Mouse (Mus musculus): ENCODE measurements around the gene Col4a4. TPM values are rescaled to one million over a fixed set of nuclear protein-coding genes. Genes with fewer than 3 reads are reported as not detected.

Col4a4 gene
- total RNA-seq, 2 experiments from 2014 or later: 0.61 to 1.00 TPM

DNA sequence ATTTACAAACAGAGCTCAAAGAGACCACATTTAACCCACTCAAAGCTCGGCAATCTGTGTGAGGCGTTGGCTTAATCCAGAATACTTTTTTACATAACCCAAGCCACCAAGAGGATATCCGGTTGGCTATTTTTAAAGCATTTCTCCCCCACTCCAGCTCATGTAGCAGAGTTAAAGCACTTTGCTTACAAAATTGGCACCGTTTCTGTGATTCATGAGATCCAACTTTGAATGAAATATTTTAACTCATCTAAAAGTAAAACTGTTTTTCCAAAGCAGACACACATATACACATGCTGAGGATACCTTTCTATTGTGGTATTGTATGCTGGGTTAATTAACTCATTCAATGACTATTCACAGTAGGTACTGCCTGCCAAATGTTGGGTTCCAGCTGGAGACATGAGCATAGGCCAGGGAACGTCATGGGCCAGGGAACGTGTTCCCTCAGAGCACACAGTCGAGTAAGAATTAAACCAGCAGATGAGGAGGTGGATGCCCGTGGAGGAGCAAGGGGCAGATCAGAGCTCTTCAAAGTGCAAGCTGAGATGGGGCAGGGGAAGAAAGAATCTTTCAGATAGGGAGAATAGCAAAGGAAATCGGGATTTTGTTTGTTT, 22.1 kb upstream of the Col4a4 start:
- peak in 1 of 2 experiments; percentile 13 for DNase-seq (ENCODE audit: low spot score in 2 of 2)
- no peak overlapping the region for H3K4me3 ChIP-seq
- no peak for TF ChIP-seq CTCF (conservative IDR thresholded peaks at IDR 0.05)
- H3K27ac ChIP-seq: no peak overlapping the region

DNA sequence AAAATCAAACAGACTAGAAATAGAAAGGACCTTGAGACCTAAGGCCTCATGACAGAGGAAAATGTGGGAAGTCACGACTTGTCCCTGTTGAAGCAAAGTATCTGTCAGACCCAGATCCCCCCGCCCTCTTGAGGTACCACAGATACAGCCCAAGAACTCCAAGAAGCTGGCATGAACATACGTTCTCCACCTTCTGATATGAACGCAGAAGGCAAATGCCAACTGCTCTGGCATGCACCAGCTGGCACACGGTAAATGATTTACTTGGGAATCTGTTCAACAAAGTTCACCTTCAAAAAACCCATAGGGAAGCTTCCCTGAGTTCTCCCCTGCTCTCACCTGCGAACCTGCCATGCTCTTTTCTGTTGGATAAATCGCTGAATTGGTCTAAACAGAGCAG, 19.2 kb upstream of the Col4a4 start:
- no peak for DNase-seq (ENCODE audit: low spot score in 2 of 2)
- Histone ChIP-seq H3K4me3 (no peak overlapping the region), H3K27ac (no peak overlapping the region)
- TF ChIP-seq CTCF (conservative IDR thresholded peaks at IDR 0.05): no peak

DNA sequence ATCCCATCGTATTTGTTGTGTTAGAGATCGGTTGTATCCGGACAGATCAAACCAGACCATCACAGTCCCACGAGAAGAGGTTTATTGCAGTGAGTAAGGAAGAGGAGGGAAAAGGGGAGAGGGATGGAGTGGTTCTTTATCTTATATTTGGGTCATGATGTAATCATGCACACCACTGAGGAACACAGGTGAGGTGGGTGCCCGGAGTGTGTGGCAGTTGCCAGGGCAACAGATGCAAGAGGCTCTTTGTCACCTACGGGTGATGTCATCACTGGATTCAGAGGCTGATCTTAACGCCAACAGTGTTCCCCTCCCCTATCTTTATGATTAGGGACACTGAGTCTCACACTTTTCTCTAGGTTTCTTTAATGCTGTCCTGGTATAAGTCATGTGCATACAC, 18.7 kb upstream of the Col4a4 start:
- DNase-seq (ENCODE audit: low spot score in 2 of 2): no peak
- no peak overlapping the region for H3K4me3 ChIP-seq
- TF ChIP-seq CTCF (conservative IDR thresholded peaks at IDR 0.05): no peak
- H3K27ac ChIP-seq: no peak overlapping the region

DNA sequence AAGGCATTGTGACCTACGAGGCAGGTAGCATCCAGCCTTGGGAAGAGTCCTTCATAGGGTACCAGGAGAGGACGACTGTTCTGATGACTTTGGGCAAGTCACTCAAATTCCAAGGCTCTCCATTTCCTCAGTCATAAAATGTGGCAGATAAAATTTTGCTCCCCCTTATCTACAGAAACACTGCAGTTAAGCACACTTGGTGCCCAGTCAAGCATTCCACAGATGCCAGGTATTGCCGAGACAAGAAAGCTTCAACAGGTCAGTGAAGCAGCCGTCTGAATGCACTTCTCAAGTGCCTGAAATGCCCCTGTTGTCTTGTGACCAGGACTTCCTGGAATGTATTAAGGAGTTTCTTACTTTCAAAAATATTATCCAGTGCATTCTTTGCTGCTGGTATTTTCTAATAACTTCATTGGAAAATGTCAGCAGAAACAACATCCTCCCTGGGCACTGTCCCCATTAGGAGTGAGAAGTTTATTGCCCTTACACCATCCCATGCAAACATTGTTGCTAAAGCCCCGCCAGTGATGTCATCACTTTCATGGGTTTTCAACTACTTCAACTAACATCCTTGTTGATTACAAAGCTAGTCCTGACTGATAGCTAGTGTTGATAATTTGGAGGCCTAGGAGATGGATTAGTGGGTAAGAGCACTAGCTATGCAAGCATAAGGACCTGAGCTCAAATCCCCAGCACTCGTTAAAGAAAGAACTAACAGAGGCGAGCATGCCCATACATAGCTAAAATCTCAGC, 16.7 kb upstream of the Col4a4 start:
- no peak for DNase-seq (ENCODE audit: low spot score in 2 of 2)
- no peak for TF ChIP-seq CTCF (conservative IDR thresholded peaks at IDR 0.05)
- no peak overlapping the region for H3K4me3 ChIP-seq
- H3K27ac ChIP-seq: no peak overlapping the region

DNA sequence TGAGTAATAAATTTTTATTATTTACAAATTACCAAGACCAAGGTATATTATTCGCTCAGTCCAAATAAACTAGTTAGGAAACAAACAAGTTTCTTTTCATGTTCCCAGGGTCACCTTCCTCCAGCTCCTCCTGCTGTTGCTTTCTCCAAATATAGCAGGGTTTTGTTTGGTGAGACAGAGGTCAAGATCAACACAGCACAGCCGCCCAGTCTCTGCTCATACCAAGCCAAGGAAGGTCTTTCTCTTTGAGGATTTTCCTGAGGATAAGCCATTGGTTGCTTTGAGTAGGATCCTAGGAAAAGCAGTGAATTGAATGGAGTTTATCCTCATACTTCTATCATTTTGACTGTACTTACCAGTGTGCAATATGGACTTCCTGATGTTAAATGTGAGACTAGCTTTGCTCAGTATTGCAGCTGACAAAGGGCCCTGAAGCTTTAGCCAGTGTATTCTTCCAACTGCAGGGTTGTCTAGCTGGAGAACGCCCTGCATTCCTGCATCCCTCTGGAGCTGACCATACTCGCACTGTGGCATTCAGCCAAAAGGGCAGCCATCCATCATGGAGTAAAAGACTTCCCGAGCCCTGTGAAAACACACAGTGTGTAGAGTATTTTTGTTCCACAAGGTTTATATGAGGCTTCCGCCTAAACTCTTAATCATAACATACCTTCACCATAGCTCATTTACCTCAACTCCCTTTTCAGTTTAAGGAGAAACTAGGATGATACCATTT, 10.4 kb upstream of the Col4a4 start:
- DNase-seq (ENCODE audit: low spot score in 2 of 2): no peak
- no peak overlapping the region for H3K27ac ChIP-seq
- no peak overlapping the region for H3K4me3 ChIP-seq
- TF ChIP-seq CTCF (conservative IDR thresholded peaks at IDR 0.05): no peak

DNA sequence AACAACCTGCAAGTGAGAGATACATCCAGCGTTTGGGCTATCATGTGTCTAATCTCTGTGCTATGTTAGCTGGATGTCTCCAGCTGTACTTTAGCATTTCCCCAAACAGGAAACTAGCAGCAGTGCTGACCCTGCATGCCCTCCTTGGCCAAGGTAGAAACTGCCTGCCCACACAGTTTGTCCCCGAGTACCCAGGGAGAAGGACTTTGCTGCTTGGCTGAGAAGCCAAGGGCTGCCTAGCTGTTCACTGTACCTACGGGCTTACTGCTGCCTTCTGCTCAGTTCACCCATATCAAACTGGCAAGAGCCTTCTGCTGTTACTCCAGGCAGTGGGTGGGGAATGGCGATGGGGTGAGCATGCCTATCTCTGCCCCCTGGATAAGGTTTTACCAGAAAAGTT, 3.6 kb upstream of the Col4a4 start:
- no peak for TF ChIP-seq CTCF (conservative IDR thresholded peaks at IDR 0.05)
- H3K27ac ChIP-seq: no peak overlapping the region
- no peak for DNase-seq (ENCODE audit: low spot score in 2 of 2)
- H3K4me3 ChIP-seq: no peak overlapping the region

DNA sequence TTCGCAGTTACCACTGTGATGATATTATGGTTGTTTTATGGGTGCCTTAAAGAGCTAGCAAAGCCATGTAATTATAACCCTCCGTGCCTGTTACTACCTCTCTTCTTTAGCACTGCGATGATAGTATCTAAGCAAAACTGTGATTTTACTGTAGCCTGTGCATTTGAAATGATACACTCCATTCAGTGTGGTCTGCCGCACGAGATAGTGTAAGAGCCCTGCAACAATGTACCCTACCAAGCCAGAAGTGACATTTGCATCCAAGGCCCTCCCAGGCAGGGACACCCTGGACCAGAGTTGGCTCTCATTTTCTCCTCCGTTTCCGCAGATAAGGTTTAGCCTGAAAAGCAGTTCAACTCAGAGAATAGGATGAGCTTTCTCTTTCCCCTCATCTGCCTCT, 668 bp downstream of the Col4a4 start:
- no peak for TF ChIP-seq CTCF (conservative IDR thresholded peaks at IDR 0.05)
- Histone ChIP-seq H3K4me3 (no peak overlapping the region), H3K27ac (no peak overlapping the region)
- no peak for DNase-seq (ENCODE audit: low spot score in 2 of 2)

DNA sequence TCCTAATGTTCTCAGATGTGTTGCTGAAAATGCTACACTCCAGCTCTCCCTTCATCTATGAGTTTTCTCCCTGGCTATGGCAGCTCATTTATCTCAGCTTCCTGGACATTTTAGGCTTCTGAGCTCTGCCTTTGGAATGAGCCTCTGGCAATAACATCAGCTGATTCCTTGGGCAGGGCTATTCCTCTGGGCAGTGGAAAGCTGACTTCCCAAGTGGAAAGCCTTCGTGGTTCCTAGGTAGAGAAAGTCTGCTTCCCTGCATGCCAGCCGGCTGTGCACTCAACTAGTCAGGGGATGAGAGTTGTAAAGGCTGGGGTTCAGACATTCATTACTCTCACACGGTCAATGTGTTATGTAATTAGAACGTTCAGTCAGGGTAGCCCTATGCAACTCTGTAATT, 8.3 kb downstream of the Col4a4 start:
- TF ChIP-seq CTCF (conservative IDR thresholded peaks at IDR 0.05): no peak
- H3K4me3 ChIP-seq: no peak overlapping the region
- H3K27ac ChIP-seq: no peak overlapping the region
- no peak for DNase-seq (ENCODE audit: low spot score in 2 of 2)

DNA sequence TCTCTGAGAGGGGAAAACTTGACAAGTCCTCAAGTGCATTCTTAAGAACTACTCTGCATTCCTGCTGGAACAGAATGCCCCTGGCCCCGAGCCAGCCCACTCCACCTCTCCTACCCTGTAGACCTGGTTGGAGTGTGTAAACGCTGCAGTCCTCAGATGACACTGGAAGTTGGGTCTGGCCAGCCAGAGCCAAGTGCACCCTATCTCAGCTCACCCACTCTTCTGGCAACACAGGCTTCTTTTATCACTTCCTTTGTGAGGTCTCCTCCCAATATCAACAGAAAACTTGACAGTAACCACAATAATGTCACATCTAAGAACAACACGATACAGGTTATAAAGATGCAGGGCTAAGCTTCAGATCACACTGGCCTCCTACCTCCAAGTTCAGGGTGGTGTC, 8.7 kb downstream of the Col4a4 start:
- Histone ChIP-seq H3K27ac (no peak overlapping the region), H3K4me3 (no peak overlapping the region)
- DNase-seq (ENCODE audit: low spot score in 2 of 2): no peak
- TF ChIP-seq CTCF (conservative IDR thresholded peaks at IDR 0.05): no peak

DNA sequence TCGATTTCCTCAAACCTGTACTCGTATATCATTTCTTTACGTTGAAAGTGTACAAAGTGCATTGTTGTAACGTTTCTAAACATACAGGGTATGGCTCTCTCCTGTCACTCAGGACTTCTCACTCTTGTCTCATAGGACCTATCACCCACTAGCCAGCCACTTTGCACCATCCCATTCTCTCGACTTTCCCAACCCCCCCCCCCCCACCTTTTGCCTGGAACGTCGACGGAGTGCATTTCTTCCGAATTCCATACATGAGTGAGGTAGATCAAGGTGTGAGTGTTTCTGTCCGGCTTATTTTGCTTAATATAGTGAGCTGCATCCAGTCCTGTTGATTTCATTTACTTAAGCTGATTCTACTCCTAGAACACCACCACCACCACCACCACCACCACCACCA, 9.3 kb downstream of the Col4a4 start:
- H3K4me3 ChIP-seq: no peak overlapping the region
- DNase-seq (ENCODE audit: low spot score in 2 of 2): no peak
- TF ChIP-seq CTCF (conservative IDR thresholded peaks at IDR 0.05): no peak
- H3K27ac ChIP-seq: no peak overlapping the region

DNA sequence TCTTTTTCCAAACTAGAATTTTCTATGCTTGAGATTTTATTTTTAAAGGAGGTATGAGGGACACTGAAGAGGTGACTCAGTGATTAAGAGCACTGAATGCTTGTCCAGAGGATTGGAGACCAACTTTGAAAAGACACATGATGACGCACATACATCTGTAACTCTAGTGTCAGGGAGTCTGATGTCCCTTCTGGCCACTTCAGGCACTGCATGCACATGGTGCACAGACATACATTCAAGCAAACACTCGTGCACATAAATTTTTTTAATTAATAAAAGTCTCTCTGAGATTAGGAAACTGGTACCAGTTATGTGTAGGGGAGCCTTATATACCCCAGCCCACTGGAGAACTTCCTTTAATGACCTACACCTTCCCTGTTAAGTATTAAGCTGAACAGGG, 10.5 kb downstream of the Col4a4 start:
- Histone ChIP-seq H3K27ac (no peak overlapping the region), H3K4me3 (no peak overlapping the region)
- DNase-seq (ENCODE audit: low spot score in 2 of 2): no peak
- peak; percentile 51 for TF ChIP-seq CTCF (conservative IDR thresholded peaks at IDR 0.05)

DNA sequence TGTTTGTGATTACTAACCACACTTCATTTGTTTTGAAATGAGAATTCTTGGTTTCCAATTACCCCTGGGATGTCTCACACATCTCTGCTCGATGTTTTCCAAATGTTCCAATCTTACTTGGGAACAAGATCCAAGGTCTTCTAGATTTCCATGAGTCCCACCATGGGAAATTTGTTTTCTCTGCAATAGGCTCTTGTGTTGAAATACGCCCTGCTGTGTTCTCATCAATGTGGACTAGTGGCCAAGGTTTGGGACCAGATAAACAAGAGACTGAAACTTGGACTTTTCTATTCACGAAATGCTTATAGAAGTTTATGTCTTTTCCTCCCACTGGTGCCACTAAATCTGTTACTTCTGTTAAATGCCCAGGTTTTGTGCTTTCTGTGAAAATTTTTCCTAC, 11.0 kb downstream of the Col4a4 start:
- TF ChIP-seq CTCF (conservative IDR thresholded peaks at IDR 0.05): no peak
- no peak overlapping the region for H3K4me3 ChIP-seq
- no peak overlapping the region for H3K27ac ChIP-seq
- no peak for DNase-seq (ENCODE audit: low spot score in 2 of 2)

DNA sequence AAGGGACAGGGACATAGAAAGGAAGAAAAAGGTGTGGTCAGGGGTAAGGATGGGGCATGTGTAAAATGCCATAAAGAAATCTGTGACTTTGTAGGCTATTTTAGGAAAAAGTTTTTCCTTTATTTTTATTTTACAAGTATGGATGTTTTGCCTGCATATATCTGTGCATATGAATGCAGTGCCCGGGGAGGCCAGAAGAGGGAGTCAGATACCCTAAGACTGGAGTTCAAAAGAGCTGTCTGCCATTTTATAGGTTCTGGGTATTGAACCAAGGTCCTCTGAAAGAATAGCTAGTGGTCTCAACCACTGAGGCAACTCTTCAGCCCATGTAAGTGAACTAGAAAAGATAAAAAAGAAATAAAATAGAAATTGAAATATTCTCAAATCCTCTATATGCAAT, 14.9 kb downstream of the Col4a4 start:
- Histone ChIP-seq H3K4me3 (no peak overlapping the region), H3K27ac (no peak overlapping the region)
- DNase-seq (ENCODE audit: low spot score in 2 of 2): no peak
- TF ChIP-seq CTCF (conservative IDR thresholded peaks at IDR 0.05): peak; percentile 65

DNA sequence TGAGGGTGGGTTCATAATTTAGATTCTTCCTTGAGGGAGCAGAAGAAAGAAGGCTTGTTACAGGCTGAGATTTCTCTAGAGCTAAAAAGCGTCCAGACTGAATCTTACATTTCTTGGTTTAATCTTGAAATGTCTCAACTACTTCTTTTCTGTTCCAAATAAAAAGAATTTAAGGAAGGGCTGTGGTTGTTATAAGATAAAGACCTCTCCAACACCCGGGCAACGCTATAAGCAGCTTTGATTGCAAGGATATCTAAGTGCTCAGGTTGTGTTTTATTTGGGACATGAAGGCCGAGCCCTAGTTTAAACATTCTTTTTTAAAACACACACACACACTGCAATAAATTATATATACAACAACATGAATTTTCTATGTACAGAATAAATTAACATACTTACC, 17.2 kb downstream of the Col4a4 start:
- no peak for DNase-seq (ENCODE audit: low spot score in 2 of 2)
- Histone ChIP-seq H3K4me3 (no peak overlapping the region), H3K27ac (no peak overlapping the region)
- TF ChIP-seq CTCF (conservative IDR thresholded peaks at IDR 0.05): no peak
